Mouse (Mus musculus) ES-E14 (cell line): ENCODE data around the gene Cemip. TPM values are rescaled to one million over a fixed set of nuclear protein-coding genes. Genes with fewer than 3 reads are reported as not detected.

Experiments
- DNase-seq: peaks from one replicate; pipeline ENCODE4 v3.0.0-alpha.2; 2013; ENCODE audit warnings: low read depth, low spot score
- H3K27ac ChIP-seq: 2 replicates; pipeline ENCODE4 v1.5.1; 2012; ENCODE audit warnings: low read depth, mild to moderate bottlenecking, low read length, moderate library complexity, mixed read lengths; ENCODE audit not compliant: poor library complexity, insufficient read depth, severe bottlenecking
- H3K36me3 ChIP-seq: 2 replicates; pipeline ENCODE4 v1.6.1; 2012; ENCODE audit warnings: mild to moderate bottlenecking, low read length, moderate library complexity, mixed read lengths; ENCODE audit not compliant: control insufficient read depth, poor library complexity, insufficient read depth, severe bottlenecking
- H3K4me1 ChIP-seq, 2 experiments: fragments of 150-350 bp in 1 of 2; sonication (generic) in 1 of 2; 2 replicates each; pipeline ENCODE4 v1.6.1; 2012; ENCODE audit warnings: low read length in 2 of 2, mild to moderate bottlenecking in 1 of 2, mixed read lengths in 1 of 2; ENCODE audit not compliant: control insufficient read depth in 2 of 2, insufficient read depth in 2 of 2, poor library complexity in 1 of 2
- H3K4me3 ChIP-seq, 2 experiments: fragments of 150-350 bp in 1 of 2; sonication (generic) in 1 of 2; 2 replicates each; pipeline ENCODE4 v1.5.1; 2012; ENCODE audit warnings: low read length in 2 of 2, low read depth in 1 of 2, mild to moderate bottlenecking in 1 of 2, mixed read lengths in 1 of 2; ENCODE audit not compliant: insufficient read depth in 1 of 2, poor library complexity in 1 of 2, severe bottlenecking in 1 of 2
- H3K9ac ChIP-seq: 2 replicates; pipeline ENCODE4 v1.6.1; 2012; ENCODE audit warnings: low read depth, mild to moderate bottlenecking, low read length, mixed read lengths; ENCODE audit not compliant: poor library complexity, insufficient read depth, severe bottlenecking
- H3K9me3 ChIP-seq: fragments of 150-350 bp; sonication (generic); 2 replicates; pipeline ENCODE4 v1.6.1; 2012; ENCODE audit warnings: low read depth, mild to moderate bottlenecking, low read length; ENCODE audit not compliant: control insufficient read depth, insufficient read depth
- CHD2 ChIP-seq: IDR thresholded peaks from 2 replicates; pipeline ENCODE4 v1.6.1; 2014; ENCODE audit warnings: mild to moderate bottlenecking, low read depth, low read length, inconsistent platforms
- HCFC1 ChIP-seq: IDR thresholded peaks from 2 replicates; pipeline ENCODE4 v1.6.1; 2012; ENCODE audit warnings: low read length, inconsistent platforms, borderline replicate concordance; ENCODE audit not compliant: insufficient read depth
- MAFK ChIP-seq: IDR thresholded peaks from 2 replicates; pipeline ENCODE4 v1.6.1; 2014; ENCODE audit warnings: mild to moderate bottlenecking, low read depth, low read length, inconsistent platforms; ENCODE audit not compliant: insufficient read depth
- ZC3H11A ChIP-seq: IDR thresholded peaks from 2 replicates; pipeline ENCODE4 v1.6.1; 2012; ENCODE audit warnings: low read depth, mild to moderate bottlenecking, inconsistent platforms, low read length, borderline replicate concordance
- ZNF384 ChIP-seq: IDR thresholded peaks from 2 replicates; pipeline ENCODE4 v1.6.1; 2012; ENCODE audit warnings: low read depth, low read length, inconsistent platforms
- in situ Hi-C, 2 experiments: fragments of 600-800 bp; cut with MboI; formaldehyde crosslinking; loops; one replicate each; pipeline ENCODE4 v1.15.1; 2025; ENCODE audit warnings: low sequenced_read_pairs in 2 of 2, inconsistent platforms in 1 of 2; ENCODE audit not compliant: unreplicated experiment in 2 of 2
- total RNA-seq: library from RNA; depleted of rRNA; stranded (reverse); fragments of 300-350 nt; gene quantifications from 2 replicates; pipeline ENCODE4 v1.2.3, GENCODE M21; 2012

Gene Cemip
- total RNA-seq, 1 experiment: 3.9 TPM

- 0 out of 4 replicates have a peak, but pooled peaks cover 0 to 3% of the 10 kb centered on the region in 2 experiments for H3K4me1 ChIP-seq
- TF ChIP-seq HCFC1 (no peak), MAFK (no peak), CHD2 (no peak), ZC3H11A (no peak), ZNF384 (no peak)
- no peak overlapping the region for H3K4me3 ChIP-seq
- in situ Hi-C loops: no loop called here
- H3K9ac ChIP-seq: no peak overlapping the region
- no peak overlapping the region for H3K27ac ChIP-seq
- H3K9me3 ChIP-seq: no peaks in the 10 kb centered on the region
- DNase-seq: no peak
- H3K36me3 ChIP-seq: peaks cover 17% of the 10 kb centered on the region
These were observed 20.6 kb upstream of the Cemip start for GRCm38 (mm10) chr7:84106942-84107341.

GRCm38 (mm10) chr7:84102589-84102988 is 16.3 kb upstream of the Cemip start:
- no peak overlapping the region for H3K4me3 ChIP-seq
- no peaks in the 10 kb centered on the region for H3K36me3 ChIP-seq
- no peak for TF ChIP-seq MAFK
- TF ChIP-seq CHD2: no peak
- no peak for TF ChIP-seq ZC3H11A
- TF ChIP-seq ZNF384: no peak
- no peak for TF ChIP-seq HCFC1
- in situ Hi-C loops: no loop called here
- H3K9me3 ChIP-seq: no peaks in the 10 kb centered on the region
- no peaks in the 10 kb centered on the region; a peak in 1 of 4 replicates for H3K4me1 ChIP-seq
- H3K27ac ChIP-seq: no peak overlapping the region
- no peak overlapping the region for H3K9ac ChIP-seq
- DNase-seq: no peak

- H3K9me3 ChIP-seq: no peaks in the 10 kb centered on the region
- H3K4me3 ChIP-seq: no peak overlapping the region
- no peaks in the 10 kb centered on the region for H3K36me3 ChIP-seq
- TF ChIP-seq MAFK (no peak), CHD2 (no peak), HCFC1 (no peak), ZC3H11A (no peak), ZNF384 (no peak)
- H3K27ac ChIP-seq: no peak overlapping the region
- no peaks in the 10 kb centered on the region; a peak in 1 of 4 replicates for H3K4me1 ChIP-seq
- no peak overlapping the region for H3K9ac ChIP-seq
- in situ Hi-C loops: no loop called here
- DNase-seq: no peak
These were observed 14.4 kb upstream of the Cemip start for GRCm38 (mm10) chr7:84100672-84101071.

GRCm38 (mm10) chr7:84098098-84098497 is 11.8 kb upstream of the Cemip start:
- TF ChIP-seq MAFK (no peak), HCFC1 (no peak), CHD2 (no peak), ZC3H11A (no peak), ZNF384 (no peak)
- Histone ChIP-seq H3K27ac (no peak overlapping the region), H3K4me3 (no peak overlapping the region), H3K9ac (no peak overlapping the region), H3K9me3 (no peaks in the 10 kb centered on the region), H3K4me1 (no peaks in the 10 kb centered on the region; a peak in 1 of 4 replicates), H3K36me3 (no peaks in the 10 kb centered on the region)
- no peak for DNase-seq
- in situ Hi-C loops: no loop called here

DNA sequence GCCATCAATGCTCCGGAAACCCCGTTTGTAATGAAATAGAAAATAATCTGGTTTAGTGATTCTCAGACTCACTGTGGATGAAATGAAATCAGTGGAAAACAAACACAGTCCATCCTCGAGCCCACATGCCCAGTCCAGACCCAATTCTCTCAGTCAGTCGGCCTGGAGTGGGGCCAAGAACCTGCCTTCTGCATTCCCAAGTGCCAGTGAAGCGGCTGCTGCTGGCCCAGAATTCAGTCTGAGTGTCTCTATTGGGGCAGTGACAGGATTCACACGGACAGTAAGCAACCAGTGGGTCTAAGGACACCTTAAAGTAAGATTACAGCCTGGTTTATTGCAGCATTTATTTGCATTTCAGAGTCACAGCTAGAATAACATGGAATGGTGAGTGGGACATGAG is 10.2 kb upstream of the Cemip start:
- DNase-seq: no peak
- H3K4me3 ChIP-seq: no peak overlapping the region
- no peaks in the 10 kb centered on the region for H3K36me3 ChIP-seq

More for the DNA sequence above, 10.2 kb upstream of the Cemip start:
- Histone ChIP-seq H3K9me3 (no peaks in the 10 kb centered on the region), H3K27ac (no peak overlapping the region), H3K9ac (no peak overlapping the region), H3K4me1 (no peaks in the 10 kb centered on the region; a peak in 1 of 4 replicates)
- TF ChIP-seq ZNF384: no peak
- no peak for TF ChIP-seq HCFC1
- no peak for TF ChIP-seq CHD2
- no peak for TF ChIP-seq ZC3H11A
- no peak for TF ChIP-seq MAFK
- in situ Hi-C loops: no loop called here
